Mouse (Mus musculus) liver, embryonic 14.5 days (tissue): ENCODE data around the gene Il6ra.

Experiments used
- CTCF ChIP-seq: IDR thresholded peaks from 2 replicates; pipeline ENCODE4 v1.5.1; 2016; ENCODE audit warnings: antibody characterized with exemption, low read depth, control low read depth
- EP300 ChIP-seq: IDR thresholded peaks from 2 replicates; pipeline ENCODE4 v1.6.1; 2016; ENCODE audit warnings: antibody characterized with exemption, low read depth

DNA sequence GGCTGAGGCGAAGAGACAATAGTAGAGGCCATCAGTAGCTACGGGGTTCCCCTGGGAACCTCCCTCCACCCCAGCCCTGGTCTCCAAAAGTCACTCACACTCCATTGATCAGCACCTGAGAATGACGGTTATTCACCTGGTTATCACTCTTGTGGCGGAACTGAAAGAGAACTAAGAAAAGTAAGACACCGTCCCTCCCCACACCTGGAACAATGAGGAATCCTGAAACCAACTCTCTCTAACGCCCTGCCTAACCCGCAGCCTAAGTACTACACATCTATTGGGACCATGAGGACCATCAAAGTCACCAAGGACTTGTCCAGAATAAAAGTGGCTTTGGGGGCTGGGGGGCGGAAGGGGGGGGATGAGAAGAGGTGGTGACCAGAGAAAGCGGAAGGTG is 44.9 kb upstream of the Il6ra start:
- TF ChIP-seq CTCF (no peak), EP300 (no peak)
